Mouse (Mus musculus): ENCODE measurements around the gene Cd86. TPM values are rescaled to one million over a fixed set of nuclear protein-coding genes. Genes with fewer than 3 reads are reported as not detected.

The Cd86 gene
- polyA plus RNA-seq (2012; rRNA removed) (1.2 and 1.7 TPM in 2 replicates), polyA plus RNA-seq (2014; fragmentation: Nextera tagmentation; extraction: Ambion mirVana) (2.2 and 2.4 TPM in 2 replicates)

GRCm38 (mm10) chr16:36665782-36666181, at the start of gene Cd86:
Cd86 (minus strand) TSS chr16:36666081.
- H3K4me3 ChIP-seq (replicated peaks; ENCODE audit: low read length), result no peak within 1 kb of the TSS
- WGBS, result 83% methylated on average over 13 of the region's 13 CpGs

GRCm38 (mm10) chr16:36711760-36712159, 45.9 kb upstream of the Cd86 start:
- Histone ChIP-seq H3K27me3 (ENCODE audit: control insufficient read depth, insufficient read depth, low read length) (no peaks in the 10 kb centered on the region), H3K4me2 (replicated peaks; ENCODE audit: low read depth, low read length, severe bottlenecking) (no peak overlapping the region), H3K4me3 (replicated peaks; ENCODE audit: low read length) (no peak overlapping the region), H3K4me1 (ENCODE audit: control insufficient read depth, insufficient read depth, low read length) (no peaks in the 10 kb centered on the region), H3K9ac (ENCODE audit: low read depth, low read length, severe bottlenecking) (no peak overlapping the region), H3K27ac (replicated peaks; ENCODE audit: low read depth, low read length) (no peak overlapping the region), H3K9me3 (ENCODE audit: control insufficient read depth, low read length) (no peaks in the 10 kb centered on the region), H3K36me3 (ENCODE audit: control insufficient read depth, insufficient read depth, low read length) (no peaks in the 10 kb centered on the region)
- TF ChIP-seq POLR2A (IDR thresholded peaks at IDR 0.05; ENCODE audit: borderline replicate concordance, extremely low read depth, insufficient read depth, insufficient read length), result no peak
- WGBS, result 88% methylated on average over 12 of the region's 12 CpGs
- no peak for ATAC-seq (ENCODE audit: low FRiP score, low read depth)
- DNase-seq (ENCODE audit: low spot score), result no peak

More at GRCm38 (mm10) chr16:36665782-36666181, at the start of gene Cd86:
- H3K4me2 ChIP-seq (replicated peaks; ENCODE audit: low read depth, low read length, severe bottlenecking), result no peak within 1 kb of the TSS
- no peak within 1 kb of the TSS for H3K27ac ChIP-seq (replicated peaks; ENCODE audit: low read depth, low read length)
- no peak within 1 kb of the TSS for H3K9ac ChIP-seq (ENCODE audit: low read depth, low read length, severe bottlenecking)
- H3K36me3 ChIP-seq (ENCODE audit: control insufficient read depth, insufficient read depth, low read length), result no peaks in the 10 kb centered on the region
- ATAC-seq (ENCODE audit: low FRiP score, low read depth) (no peak), DNase-seq (ENCODE audit: low spot score) (no peak)
- TF ChIP-seq POLR2A (IDR thresholded peaks at IDR 0.05; ENCODE audit: borderline replicate concordance, extremely low read depth, insufficient read depth, insufficient read length), result no peak
- no peaks in the 10 kb centered on the region for H3K9me3 ChIP-seq (ENCODE audit: control insufficient read depth, low read length)
- H3K4me1 ChIP-seq (ENCODE audit: control insufficient read depth, insufficient read depth, low read length), result no peaks in the 10 kb centered on the region
- no peaks in the 10 kb centered on the region for H3K27me3 ChIP-seq (ENCODE audit: control insufficient read depth, insufficient read depth, low read length)

- H3K36me3 ChIP-seq (ENCODE audit: control insufficient read depth, insufficient read depth, low read length), result no peaks in the 10 kb centered on the region
- no peak for DNase-seq (ENCODE audit: low spot score)
- no peak overlapping the region for H3K27ac ChIP-seq (replicated peaks; ENCODE audit: low read depth, low read length)
- no peaks in the 10 kb centered on the region for H3K27me3 ChIP-seq (ENCODE audit: control insufficient read depth, insufficient read depth, low read length)
- no peaks in the 10 kb centered on the region for H3K9me3 ChIP-seq (ENCODE audit: control insufficient read depth, low read length)
- H3K9ac ChIP-seq (ENCODE audit: low read depth, low read length, severe bottlenecking), result no peak overlapping the region
- no peak overlapping the region for H3K4me3 ChIP-seq (replicated peaks; ENCODE audit: low read length)
- no peak overlapping the region for H3K4me2 ChIP-seq (replicated peaks; ENCODE audit: low read depth, low read length, severe bottlenecking)
- no peaks in the 10 kb centered on the region for H3K4me1 ChIP-seq (ENCODE audit: control insufficient read depth, insufficient read depth, low read length)
- no peak for TF ChIP-seq POLR2A (IDR thresholded peaks at IDR 0.05; ENCODE audit: borderline replicate concordance, extremely low read depth, insufficient read depth, insufficient read length)
- WGBS, result 92% methylated on average over 2 of the region's 2 CpGs
- ATAC-seq (ENCODE audit: low FRiP score, low read depth), result no peak
Observed at GRCm38 (mm10) chr16:36710794-36711193, 44.9 kb upstream of the Cd86 start.

- Histone ChIP-seq H3K27me3 (ENCODE audit: control insufficient read depth, insufficient read depth, low read length) (no peaks in the 10 kb centered on the region), H3K9me3 (ENCODE audit: control insufficient read depth, low read length) (no peaks in the 10 kb centered on the region), H3K36me3 (ENCODE audit: control insufficient read depth, insufficient read depth, low read length) (no peaks in the 10 kb centered on the region), H3K4me1 (ENCODE audit: control insufficient read depth, insufficient read depth, low read length) (no peaks in the 10 kb centered on the region), H3K4me2 (replicated peaks; ENCODE audit: low read depth, low read length, severe bottlenecking) (no peak overlapping the region), H3K9ac (ENCODE audit: low read depth, low read length, severe bottlenecking) (no peak overlapping the region), H3K27ac (replicated peaks; ENCODE audit: low read depth, low read length) (no peak overlapping the region), H3K4me3 (replicated peaks; ENCODE audit: low read length) (no peak overlapping the region)
- TF ChIP-seq POLR2A (IDR thresholded peaks at IDR 0.05; ENCODE audit: borderline replicate concordance, extremely low read depth, insufficient read depth, insufficient read length), result no peak
- WGBS, result 96% methylated on average over 17 of the region's 17 CpGs
- no peak for DNase-seq (ENCODE audit: low spot score)
- ATAC-seq (ENCODE audit: low FRiP score, low read depth), result no peak
Observed at GRCm38 (mm10) chr16:36709405-36709804, 43.5 kb upstream of the Cd86 start.

- no peak for DNase-seq (ENCODE audit: low spot score)
- Histone ChIP-seq H3K9me3 (ENCODE audit: control insufficient read depth, low read length) (no peaks in the 10 kb centered on the region), H3K27me3 (ENCODE audit: control insufficient read depth, insufficient read depth, low read length) (no peaks in the 10 kb centered on the region), H3K4me1 (ENCODE audit: control insufficient read depth, insufficient read depth, low read length) (no peaks in the 10 kb centered on the region), H3K27ac (replicated peaks; ENCODE audit: low read depth, low read length) (no peak overlapping the region), H3K4me3 (replicated peaks; ENCODE audit: low read length) (no peak overlapping the region), H3K4me2 (replicated peaks; ENCODE audit: low read depth, low read length, severe bottlenecking) (no peak overlapping the region), H3K36me3 (ENCODE audit: control insufficient read depth, insufficient read depth, low read length) (no peaks in the 10 kb centered on the region), H3K9ac (ENCODE audit: low read depth, low read length, severe bottlenecking) (no peak overlapping the region)
- no peak for ATAC-seq (ENCODE audit: low FRiP score, low read depth)
- TF ChIP-seq POLR2A (IDR thresholded peaks at IDR 0.05; ENCODE audit: borderline replicate concordance, extremely low read depth, insufficient read depth, insufficient read length), result no peak
- WGBS, result 72% methylated on average over 7 of the region's 7 CpGs
Observed at GRCm38 (mm10) chr16:36708751-36709150, 42.9 kb upstream of the Cd86 start.
